Mouse (Mus musculus): ENCODE data around the gene Abr.

GRCm38 (mm10) chr11:76640231-76640630 is 18.1 kb upstream of the Abr start:
- TF ChIP-seq CTCF (IDR thresholded peaks at IDR 0.05; ENCODE audit: borderline replicate concordance, insufficient read depth, low read length) (no peak), POLR2A (IDR thresholded peaks at IDR 0.05; ENCODE audit: low read depth, low read length) (no peak)
